Mouse (Mus musculus) small intestine, adult 2 months (tissue): ENCODE results near the gene Erich2.

Experiments used
- CTCF ChIP-seq: fragments of 200-500 bp; IDR thresholded peaks from 2 replicates; pipeline ENCODE4 v1.5.1; 2012; ENCODE audit warnings: low read depth, mild to moderate bottlenecking, control low read depth, inconsistent platforms, low read length, moderate library complexity, mixed read lengths; ENCODE audit not compliant: insufficient replicate concordance, insufficient read length; ENCODE audit errors: extremely low read depth
- POLR2A ChIP-seq: fragments of 200-500 bp; IDR thresholded peaks from 2 replicates; pipeline ENCODE4 v1.6.1; 2012; ENCODE audit warnings: low read depth, mild to moderate bottlenecking, control low read depth, inconsistent platforms, low read length, moderate library complexity

GRCm38 (mm10) chr2:70551446-70551845 is 42.8 kb downstream of the Erich2 start:
- TF ChIP-seq CTCF (no peak), POLR2A (no peak)
